Mouse (Mus musculus): ENCODE results near the gene Gtf2i. TPM values are rescaled to one million over a fixed set of nuclear protein-coding genes. Genes with fewer than 3 reads are reported as not detected.

Gtf2i gene
- total RNA-seq, 2 experiments from 2014 or later, result 170 to 215 TPM

DNA sequence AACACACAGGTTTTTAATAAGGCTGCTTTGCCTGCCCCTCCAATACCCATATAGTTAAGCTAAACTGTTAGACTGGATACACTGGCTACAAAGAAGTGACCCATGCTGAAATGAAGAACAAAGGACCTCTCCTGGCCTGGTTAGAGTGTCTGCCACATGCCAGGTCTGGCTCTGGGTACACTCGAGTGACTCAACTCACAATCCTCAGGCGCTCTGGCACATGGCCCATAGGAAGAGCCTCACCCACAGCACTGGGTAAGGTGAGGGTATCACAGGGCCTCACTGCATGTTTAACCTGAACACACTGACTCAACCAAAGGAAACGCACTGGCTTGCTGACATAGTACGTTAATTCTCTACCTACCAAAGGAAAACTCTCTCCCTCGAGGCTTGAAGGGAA lies 68.4 kb downstream of the Gtf2i start:
- no peak for DNase-seq (ENCODE audit: low spot score in 2 of 2)

DNA sequence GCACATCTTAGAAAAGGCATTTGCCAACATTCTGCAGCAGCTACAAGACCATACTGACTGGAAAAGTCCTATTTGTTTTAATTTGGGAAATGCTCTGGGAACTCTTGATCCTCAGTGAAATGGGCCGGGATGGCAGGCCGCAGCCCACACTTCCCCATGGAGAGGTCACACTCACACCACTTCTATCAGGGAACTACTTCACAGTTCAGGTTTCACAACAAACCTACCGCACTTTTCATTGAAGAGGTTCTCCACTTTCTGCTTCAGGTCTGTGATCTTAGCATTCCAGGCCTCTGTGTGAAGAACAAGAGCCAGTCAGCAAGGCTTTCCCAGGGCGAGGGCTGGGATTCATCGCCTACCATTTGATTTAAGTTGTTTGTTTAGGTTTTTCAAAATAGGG lies 69.7 kb downstream of the Gtf2i start:
- no peak for DNase-seq (ENCODE audit: low spot score in 2 of 2)

DNA sequence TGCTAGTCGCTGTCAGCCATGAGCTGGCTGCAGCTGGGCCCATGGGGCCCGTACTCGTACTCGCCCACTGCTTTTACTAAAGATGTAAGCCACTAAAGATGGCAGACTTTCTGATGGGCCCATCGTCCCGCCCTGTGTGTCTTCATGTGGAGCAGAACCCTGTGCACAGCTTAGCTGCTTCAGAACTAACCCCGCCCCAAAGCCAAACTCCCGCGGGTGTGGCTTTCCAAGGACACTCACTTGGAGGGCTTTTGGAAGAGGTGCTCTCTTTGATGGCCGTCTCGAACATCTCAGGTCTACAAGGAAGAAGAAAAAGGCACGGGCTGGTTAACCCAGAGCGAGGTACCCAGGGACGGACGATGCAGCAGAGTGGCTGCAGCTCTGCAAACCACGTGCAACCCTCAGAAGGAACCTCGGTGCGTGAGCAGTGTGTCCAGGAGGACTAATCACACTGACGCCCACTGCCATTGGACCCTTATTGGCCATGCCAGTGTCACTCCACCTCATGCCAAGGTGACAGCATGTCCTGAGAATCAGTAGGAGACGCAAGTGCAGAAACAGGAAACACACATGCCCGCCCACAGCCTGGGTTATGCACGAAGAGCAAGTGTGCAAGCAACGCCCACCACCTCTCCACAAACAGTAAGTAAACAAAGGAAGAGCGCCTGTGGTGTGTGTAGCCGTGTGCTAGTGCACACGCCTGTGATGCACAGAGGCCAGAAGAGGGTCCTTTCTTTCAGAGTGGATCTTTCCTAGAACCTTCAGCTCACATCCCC lies 70.7 kb downstream of the Gtf2i start:
- no peak for DNase-seq (ENCODE audit: low spot score in 2 of 2)

DNA sequence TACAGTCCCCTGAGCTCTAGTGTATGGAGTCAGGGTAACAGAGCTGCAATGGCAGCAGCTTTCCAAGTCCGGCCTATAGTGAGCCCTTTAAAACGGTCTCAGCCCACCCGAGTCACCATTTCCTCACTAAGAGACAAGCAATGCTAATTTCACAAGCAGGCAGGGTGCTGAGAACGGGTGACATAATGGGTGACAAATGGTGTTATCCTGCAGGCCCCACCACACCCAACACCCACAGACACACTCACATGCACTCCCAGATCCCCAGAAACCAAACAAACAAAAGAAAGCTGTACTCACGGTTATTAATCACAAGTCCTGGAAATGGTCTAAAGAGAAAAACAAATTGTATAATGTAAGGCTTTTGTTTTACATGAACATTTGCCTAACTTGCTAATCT lies 72.7 kb downstream of the Gtf2i start:
- no peak for DNase-seq (ENCODE audit: low spot score in 2 of 2)

DNA sequence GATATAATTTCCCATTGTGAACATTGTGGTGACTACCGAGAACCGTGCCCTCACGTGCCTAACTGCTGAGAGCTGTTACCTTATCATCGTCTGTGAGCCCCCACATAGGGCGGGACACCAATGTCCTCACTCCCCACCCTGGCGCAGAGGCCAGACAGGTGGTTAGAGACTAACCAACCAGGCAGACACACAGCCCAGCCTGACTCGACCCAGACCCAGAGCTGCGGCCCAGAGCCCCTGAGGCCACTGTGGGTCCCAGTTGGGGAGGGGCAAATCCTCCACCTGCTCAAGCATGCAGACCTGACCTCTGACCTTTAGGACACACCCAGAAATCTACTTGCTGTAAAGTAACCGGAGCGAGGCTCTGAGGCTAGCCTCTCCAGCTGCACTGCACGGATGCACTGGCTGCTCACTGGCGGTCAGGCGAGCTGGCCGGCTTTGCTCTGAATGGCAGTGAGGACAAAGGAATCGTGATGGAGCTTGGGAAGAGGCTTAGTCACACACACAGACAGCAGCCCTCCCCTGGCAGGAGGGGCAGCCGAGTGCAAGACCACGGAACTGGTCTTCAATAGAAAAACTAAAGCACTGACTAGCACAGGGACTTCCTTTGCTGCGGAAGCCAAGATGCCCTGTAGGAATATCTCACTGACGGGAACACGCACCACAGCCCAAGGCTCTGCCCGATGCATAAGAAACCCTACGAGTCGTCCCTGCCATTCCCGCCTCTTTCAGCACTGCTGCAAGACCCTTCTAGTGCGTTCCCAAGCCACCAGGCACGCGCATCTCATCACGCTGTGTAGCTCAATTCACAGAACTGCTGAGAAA lies 76.4 kb downstream of the Gtf2i start:
- DNase-seq (ENCODE audit: low spot score in 2 of 2), result no peak

DNA sequence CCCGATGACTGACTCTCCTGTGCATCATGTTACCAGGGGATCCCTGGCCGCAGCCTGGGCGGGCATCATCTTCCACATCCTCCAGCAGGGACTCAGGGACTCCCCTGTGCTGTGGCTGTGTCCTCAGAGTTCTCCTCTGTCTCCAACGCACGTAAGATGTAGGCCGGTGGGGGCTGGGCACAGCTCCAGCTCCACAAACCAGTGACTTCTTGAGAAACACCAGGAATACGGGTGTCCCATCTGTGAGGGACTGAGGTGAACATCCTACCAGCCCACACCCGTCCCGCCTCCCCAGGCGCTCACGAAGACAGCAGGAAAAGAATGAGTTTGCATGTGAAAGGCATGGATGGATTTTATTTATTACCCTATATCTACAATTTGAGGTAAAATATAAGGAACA lies 77.1 kb downstream of the Gtf2i start:
- DNase-seq (ENCODE audit: low spot score in 2 of 2), result no peak

DNA sequence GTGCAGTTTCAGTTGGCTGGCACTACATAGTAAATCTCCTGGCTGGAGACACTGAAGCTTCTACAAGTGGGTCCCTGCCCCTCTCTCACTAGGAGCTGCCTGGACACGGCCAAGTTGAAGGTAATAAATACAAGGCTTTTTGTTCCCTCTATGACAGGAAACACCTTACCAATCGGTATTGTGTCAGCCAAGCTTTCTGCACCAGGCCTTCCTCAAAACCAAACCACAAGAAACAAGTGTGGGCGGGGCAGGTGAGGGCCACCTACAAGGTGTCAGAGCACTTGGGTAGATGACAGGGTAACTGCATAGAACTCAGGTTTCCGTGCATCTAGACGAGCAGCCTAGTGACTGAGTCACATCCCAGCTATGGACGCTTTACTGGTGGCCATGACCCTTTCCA lies 77.8 kb downstream of the Gtf2i start:
- no peak for DNase-seq (ENCODE audit: low spot score in 2 of 2)

DNA sequence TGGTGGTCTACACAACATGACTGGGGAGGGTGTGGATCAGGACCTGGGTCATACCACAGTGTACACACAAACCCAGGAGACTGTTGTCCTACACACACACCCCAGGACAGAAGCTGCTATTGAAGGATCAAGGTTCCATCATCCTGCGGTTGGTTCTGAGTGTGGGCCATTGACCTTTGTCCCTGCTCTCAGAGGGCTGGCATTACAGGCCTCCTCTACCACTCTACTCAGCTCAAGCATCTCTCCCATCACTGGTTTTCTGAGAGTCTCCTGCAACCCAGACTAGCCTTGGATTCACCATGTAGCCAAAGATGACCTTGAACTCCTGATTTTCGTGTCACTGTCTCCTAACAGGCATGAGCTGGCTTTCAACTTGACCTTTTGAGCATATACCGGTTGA lies 78.3 kb downstream of the Gtf2i start:
- DNase-seq (ENCODE audit: low spot score in 2 of 2), result no peak

DNA sequence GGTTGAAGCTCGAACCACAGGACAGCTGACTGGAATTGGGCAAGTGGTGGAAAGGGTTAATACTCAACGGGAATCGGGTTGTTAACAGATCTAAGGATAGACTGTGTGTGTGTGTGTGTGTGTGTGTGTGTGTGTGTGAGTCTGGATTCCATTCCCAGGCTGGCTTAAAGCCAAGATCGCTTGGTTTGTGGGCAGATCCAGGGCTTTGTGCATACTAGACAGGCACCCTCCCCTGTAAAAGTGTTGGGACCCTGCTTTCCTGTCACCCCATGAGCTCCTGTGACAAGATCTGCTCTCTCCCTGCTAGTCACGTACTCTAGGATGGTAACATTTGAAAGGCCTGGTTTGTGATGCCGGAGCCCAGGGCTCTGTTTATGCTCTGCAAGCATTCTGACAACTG lies 79.4 kb downstream of the Gtf2i start:
- no peak for DNase-seq (ENCODE audit: low spot score in 2 of 2)

DNA sequence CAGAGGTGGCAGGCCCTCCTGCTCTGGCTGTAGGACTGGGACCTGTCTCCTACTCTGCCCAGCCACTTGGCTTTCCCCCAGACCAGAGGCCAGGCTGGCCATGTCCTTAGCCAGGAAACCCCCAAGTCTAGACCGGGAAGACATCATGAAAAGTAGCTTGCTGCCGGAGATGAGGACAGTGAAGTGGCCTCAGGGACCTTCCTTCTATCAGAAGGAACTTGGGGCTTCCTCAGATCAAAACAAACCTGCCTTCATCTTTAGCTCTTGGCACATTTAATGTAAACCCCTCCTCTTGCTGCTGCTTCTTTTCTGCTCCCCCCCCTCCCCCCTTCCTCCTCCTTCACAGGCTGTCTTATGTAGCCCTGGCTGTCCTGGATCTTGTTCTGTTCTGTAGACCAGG lies 80.4 kb downstream of the Gtf2i start:
- no peak for DNase-seq (ENCODE audit: low spot score in 2 of 2)

DNA sequence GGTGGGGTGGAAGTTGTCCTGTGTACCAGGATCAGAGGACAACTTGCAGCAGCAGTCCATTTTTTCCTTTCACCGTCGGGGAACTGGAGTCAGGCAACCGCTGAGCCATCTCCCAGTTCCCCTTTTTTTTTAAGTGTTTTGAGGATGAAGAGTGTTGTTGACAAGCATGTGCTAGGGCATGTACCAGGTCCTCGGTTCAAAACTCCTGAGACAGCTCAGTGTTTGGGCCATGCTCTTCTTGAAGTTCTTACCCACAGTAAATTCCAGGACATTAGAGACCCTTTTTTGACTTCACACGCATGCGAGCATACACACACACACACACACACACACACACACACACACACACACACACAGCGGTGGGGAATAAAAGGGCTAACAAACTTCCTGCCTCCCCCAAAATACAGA lies 81.3 kb downstream of the Gtf2i start:
- no peak for DNase-seq (ENCODE audit: low spot score in 2 of 2)

DNA sequence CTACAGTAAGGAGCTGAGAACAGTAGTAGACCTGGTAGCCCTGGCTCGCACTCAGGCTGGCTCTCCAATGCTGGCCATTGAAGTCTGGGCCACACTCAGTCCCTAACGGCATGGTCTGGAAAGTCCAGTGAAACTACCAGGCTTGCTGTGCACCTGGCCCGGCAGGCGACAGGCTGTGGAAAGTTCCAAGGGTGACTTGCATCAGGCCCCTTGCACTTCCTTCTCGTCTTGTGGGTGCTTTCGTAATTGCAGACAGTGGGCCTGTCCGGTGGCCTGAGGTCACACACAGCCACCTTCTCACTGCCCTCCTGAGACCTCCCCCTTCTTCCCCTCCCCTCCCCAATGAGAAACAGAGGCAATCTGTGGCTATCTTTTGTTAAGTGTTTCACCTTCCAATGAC lies 82.0 kb downstream of the Gtf2i start:
- DNase-seq (ENCODE audit: low spot score in 2 of 2), result no peak

DNA sequence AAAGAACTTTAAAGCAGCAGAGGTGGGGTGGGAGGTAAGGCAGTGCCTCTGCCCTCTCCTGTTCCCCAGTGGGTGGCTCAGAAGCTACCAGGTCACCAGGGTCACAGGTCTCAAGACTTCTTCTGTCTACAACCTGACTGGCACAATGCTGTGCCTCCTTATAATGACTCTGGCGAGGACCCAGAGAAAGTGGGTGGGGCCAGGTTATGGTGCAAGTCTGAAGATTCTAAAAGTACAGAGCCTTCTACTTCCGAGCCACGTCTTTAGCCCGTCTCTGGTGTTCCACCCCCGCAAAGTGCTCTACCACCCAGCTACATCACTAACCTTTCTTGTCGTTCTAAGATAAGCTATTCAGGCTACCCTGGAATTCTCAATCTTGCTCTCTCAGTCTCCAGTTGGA lies 82.4 kb downstream of the Gtf2i start:
- DNase-seq (ENCODE audit: low spot score in 2 of 2), result no peak

DNA sequence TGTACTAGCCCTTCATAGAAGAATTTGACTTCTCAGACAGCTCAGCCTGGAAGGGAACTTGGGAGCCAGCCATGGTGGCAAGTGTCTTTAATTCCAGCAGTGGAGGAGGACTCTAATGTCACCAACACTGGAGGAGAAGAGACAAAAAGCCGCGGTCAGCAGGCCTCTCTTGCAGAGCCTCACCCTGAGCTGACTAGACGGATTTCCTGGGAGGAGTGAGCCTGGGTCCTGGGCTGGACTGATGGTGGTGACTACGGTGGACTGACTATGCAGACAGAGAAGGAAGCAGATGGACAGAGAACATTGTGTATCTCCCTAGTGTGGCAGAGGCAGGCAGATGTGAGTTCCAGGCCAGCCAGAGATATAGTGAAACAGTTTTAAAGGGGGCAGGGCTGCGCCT lies 83.2 kb downstream of the Gtf2i start:
- no peak for DNase-seq (ENCODE audit: low spot score in 2 of 2)

DNA sequence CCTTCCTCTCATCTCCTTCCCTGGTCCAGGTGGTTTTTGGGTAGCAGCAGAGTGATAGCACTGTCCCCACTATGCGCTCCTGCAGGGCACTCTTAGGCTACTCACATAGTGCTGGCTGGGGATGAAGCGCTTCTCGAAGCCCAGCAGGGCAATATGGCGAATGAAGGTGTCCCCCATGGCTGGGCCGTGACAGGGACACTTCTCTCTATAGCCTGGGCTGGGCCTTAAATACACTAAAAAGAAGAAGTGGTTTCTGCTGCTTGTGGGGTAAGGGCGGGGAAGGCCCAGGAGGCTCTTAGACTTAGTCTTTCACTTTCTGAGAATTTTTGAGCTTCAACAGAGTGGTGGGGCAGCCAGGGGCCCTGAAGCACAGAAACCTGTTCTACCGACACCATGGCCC lies 85.2 kb downstream of the Gtf2i start, which contains the start of gene Ncf1:
Gene Ncf1 (minus strand): TSS at position 235 of the 400 bp plus-strand sequence.
- no peak for DNase-seq (ENCODE audit: low spot score in 2 of 2)

DNA sequence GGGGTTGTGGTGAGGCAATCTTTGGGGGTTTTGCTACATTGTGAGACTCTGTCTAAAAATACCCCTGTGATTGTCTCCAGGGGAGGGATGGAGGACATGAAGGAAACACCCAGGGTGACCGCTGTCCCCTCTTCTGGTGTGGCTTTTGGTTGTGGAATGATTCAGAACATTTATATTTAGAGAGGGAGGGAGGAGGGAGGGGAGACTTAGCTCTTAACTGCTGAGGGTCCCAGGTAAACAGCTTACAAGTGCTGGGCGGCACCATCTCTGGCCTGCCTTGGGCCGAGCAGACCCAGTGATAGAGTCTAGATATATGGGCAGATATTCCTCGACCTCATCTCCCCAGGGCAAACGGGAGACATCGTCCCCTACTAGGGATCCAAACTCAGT lies 86.3 kb downstream of the Gtf2i start:
- DNase-seq (ENCODE audit: low spot score in 2 of 2), result no peak

DNA sequence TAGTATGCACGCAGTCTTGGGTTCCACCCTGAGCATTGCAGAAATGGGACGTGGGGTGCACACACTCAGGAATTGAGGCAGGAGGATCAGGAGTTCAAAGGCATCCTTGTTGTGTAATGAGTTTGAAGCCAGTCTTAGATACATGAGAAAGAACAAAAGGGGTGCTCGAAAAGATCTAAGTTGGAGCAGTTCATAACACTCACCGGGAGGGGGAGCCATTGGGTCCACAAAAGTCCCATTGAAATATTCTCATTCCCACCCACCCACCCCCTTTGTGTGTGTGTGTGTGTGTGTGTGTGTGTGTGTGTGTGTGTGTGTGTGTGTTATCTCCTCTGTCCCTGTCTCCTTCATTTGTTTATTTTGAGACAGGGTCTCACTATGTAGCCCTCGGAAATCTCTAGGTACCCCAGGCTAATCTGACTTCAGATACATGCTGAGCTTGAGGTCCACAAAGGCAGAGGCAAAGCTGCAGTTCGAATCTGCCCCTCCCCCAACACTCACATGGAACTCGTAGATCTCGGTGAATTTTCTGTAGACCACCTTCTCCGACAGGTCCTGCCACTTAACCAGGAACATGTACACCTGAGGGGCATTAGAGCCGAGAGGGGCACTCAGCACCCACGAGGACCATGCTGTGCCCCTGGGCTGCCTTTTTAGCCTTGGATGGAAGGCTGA lies 86.8 kb downstream of the Gtf2i start:
- DNase-seq (ENCODE audit: low spot score in 2 of 2), result no peak

DNA sequence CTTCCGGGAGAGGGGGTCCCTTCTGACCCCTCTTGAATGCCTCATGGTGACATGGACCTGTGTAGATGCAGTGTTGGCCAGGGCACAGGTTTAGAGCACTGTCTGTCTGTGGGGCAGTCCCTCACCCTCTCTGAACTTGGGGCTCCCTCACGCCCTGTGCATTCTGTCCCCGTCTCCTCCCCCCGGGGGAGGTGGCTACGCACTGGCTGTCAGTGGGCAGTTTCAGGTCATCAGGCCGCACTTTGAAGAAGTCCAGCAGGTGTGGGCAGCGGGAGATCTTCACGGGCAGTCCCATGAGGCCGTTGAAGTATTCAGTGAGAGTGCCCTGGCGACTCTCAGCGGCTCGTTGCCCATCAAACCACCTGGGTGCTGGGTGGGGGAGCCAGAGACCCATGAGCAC lies 87.6 kb downstream of the Gtf2i start:
- no peak for DNase-seq (ENCODE audit: low spot score in 2 of 2)

DNA sequence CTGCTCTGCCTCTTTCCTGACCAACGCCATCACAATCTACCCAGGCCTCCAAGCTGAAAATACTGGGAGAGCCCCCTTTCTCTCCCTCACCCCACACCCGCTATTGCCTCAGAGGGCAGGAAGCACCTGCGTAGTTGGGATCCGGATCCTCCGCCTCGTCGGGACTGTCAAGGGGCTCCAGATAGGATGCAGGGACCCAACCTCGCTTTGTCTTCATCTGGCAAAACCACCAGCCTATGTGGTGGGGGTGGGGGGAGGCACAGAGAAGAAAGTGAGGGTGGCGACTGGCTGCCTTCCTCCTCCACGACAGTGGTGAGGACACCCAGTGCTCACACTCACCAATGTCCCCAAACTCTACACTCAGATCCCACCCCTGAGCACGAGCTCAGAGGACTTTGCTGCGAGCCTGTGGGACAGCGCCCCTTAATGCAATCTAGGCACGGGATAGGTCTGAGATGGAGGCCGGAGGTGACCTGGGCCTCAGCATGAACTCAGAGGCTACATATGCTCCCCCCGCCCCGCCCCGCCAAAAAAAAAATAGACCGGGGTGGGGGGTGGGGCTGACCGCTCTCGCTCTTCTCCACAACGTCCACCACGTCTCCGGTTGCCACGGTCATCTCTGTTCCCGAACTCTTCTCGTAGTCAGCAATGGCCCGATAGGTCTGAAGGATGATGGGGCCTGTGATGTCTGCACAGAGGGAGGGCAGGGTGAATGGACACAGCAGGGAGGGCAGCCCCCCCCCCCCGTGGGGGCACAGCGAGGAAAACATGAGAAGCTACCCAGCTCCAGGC lies 89.3 kb downstream of the Gtf2i start:
- no peak for DNase-seq (ENCODE audit: low spot score in 2 of 2)

DNA sequence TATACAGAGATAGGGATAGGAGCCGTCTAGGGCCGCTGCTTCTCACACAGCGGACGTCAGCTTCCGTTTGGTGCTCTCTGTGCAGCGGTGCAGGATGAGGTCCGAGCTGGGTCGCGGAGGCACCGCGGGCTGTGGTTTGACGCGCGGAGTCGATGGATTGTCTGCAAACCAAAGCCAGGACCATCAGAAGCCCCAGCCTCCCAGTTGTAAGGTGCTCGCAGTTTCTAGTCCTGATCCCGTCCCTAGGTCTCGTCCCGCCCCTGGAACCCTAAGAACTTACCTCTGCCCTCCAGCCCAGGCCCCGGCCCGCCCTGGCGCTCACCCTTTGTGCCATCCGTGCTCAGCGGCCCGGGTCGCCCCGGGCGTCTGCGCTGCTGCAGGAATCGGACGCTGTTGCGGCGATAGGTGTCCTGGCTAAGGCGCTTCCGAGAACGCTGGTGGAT lies 92.8 kb downstream of the Gtf2i start:
- DNase-seq (ENCODE audit: low spot score in 2 of 2), result no peak

DNA sequence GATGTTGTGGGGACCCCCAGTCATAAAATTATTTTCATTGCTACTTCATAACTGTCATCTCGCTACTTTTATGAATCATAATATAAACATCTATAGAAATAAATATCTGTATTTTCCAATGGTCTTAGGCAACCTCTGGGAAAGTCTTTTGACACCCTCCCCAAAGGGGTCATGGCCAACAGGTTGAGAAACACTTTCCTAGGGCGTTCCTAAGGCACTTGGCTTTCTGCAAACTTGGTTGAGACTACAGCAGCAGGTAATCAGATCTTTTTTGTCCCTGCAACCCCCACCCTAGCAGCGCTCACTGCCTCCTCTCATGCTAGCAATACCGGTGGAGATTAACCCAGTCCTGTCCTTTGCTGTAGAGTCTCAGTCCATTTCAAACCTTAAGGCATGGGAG lies 93.3 kb downstream of the Gtf2i start:
- no peak for DNase-seq (ENCODE audit: low spot score in 2 of 2)

All from adrenal gland, adult 18-20 months (tissue).